Mouse (Mus musculus): Measurements from ENCODE around the gene Adamts17.

DNA sequence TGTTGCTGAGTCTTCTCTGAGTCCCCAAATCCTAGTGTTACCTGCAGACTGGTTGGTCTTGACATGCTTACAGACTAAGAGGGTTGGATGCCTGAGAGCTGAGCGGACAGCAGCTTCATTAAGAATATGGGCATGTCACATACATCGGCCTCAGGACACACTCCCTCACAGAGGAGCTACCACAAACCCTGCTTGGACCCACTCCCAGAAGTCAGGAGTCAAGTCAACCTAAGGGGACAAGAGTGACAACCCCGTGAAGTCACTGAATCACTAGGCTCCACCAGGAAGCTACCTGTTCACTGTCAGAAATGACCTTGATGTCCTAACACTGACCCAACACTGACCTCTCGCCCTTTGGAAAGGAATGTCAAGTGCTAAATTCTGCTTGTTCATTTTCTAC is 226.1 kb downstream of the Adamts17 start:
- TF ChIP-seq POLR2A (IDR thresholded peaks at IDR 0.05; ENCODE audit: control insufficient read depth, low read depth, low read length) (no peak), CTCF (IDR thresholded peaks at IDR 0.05; ENCODE audit: control insufficient read depth, insufficient read depth, insufficient replicate concordance, low read depth, low read length) (no peak)
